8 mouse cellular contexts compared by ENCODE assay signal in genomic region chr7:44951960-44952359, GRCm38 (mm10). TPM values are rescaled to one million over a fixed set of nuclear protein-coding genes. Genes with fewer than 3 reads are reported as not detected.
DNase-seq lines count a peak whose midpoint lies in the region; ATAC-seq and TF ChIP-seq lines count a peak whose summit lies in the region.

No protein-coding gene starts in this region.

- H3K4me1 ChIP-seq in lung, embryonic 15.5 days = peaks cover 17% of the 10 kb centered on the region

- H3K9ac ChIP-seq in lung, embryonic 15.5 days = peak overlapping the region; percentile 61

- H3K27me3 ChIP-seq in lung, embryonic 15.5 days = peaks cover 42% of the 10 kb centered on the region

- peak overlapping the region; percentile 99 for H3K4me2 ChIP-seq in lung, embryonic 15.5 days

- H3K4me3 ChIP-seq in layer of hippocampus, adult 2 months = peak overlapping the region; percentile 55
- H3K4me3 ChIP-seq in lung, embryonic 15.5 days = peak overlapping the region; percentile 56

- H3K9me3 ChIP-seq in lung, embryonic 15.5 days = no peaks in the 10 kb centered on the region

- no peak for DNase-seq in layer of hippocampus, adult 2 months (ENCODE audit: low spot score in 2 of 2)
- no peak for DNase-seq in layer of hippocampus, postnatal 14 days (ENCODE audit: low spot score in 2 of 2)
- DNase-seq in embryo, embryonic 10.5 days (ENCODE audit: low spot score) = peak; percentile 75
- DNase-seq in heart, adult 18-20 months = peak; percentile 84 to 90
- peak; percentile 84 for DNase-seq in kidney, adult 18-20 months
- peak; percentile 57 for DNase-seq in skeletal muscle tissue, adult 2 months (ENCODE audit: low read depth, low spot score)
- DNase-seq in left cerebral cortex, adult 18-20 months (ENCODE audit: low spot score in 2 of 2) = no peak

- 2% methylated on average over 10 of the region's 10 CpGs for WGBS in lung, embryonic 15.5 days

- peak overlapping the region; percentile 40; the same call in 1 of the 2 replicates for H3K27ac ChIP-seq in layer of hippocampus, adult 2 months
- peak overlapping the region; percentile 86 for H3K27ac ChIP-seq in lung, embryonic 15.5 days

- peak; percentile 83 for ATAC-seq in lung, embryonic 15.5 days (ENCODE audit: borderline replicate concordance, extremely low read depth, low FRiP score, low TSS enrichment)

- H3K36me3 ChIP-seq in lung, embryonic 15.5 days = no peaks in the 10 kb centered on the region

- no peak for TF ChIP-seq CTCF in layer of hippocampus, adult 2 months (conservative IDR thresholded peaks at IDR 0.05)

RNA-seq across cellular contexts. Expression of gene Tsks, which starts 9.0 kb away (rescaled TPM):
- total RNA-seq in layer of hippocampus, adult 2 months (2021) = 1 to 10 TPM; 1.3 to 2.0 TPM
- under 1 TPM in 1 of 2 experiments, not detected in 1; 0.69 TPM for total RNA-seq in layer of hippocampus, postnatal 14 days (2021)
- not detected for total RNA-seq in heart, adult 18-20 months (2021)
- 0.09 and 0.15 TPM in 2 replicates for polyA plus RNA-seq in lung, embryonic 15.5 days (2015; fragmentation: Nextera tagmentation; extraction: Ambion mirVana)
- 1 to 10 TPM; 1.7 to 3.0 TPM for total RNA-seq in left cerebral cortex, adult 18-20 months (2021)

RNA-seq across cellular contexts. Expression of gene Ap2a1, which starts 22.7 kb away (rescaled TPM):
- 100 to 1,000 TPM; 298 to 305 TPM for total RNA-seq in layer of hippocampus, adult 2 months (2021)
- 100 to 1,000 TPM; 310 to 327 TPM for total RNA-seq in layer of hippocampus, postnatal 14 days (2021)
- 10 to 100 TPM; 59.2 to 67.9 TPM for total RNA-seq in heart, adult 18-20 months (2021)
- polyA plus RNA-seq in lung, embryonic 15.5 days (2015; fragmentation: Nextera tagmentation; extraction: Ambion mirVana) = 63.1 and 64.8 TPM in 2 replicates
- total RNA-seq in left cerebral cortex, adult 18-20 months (2021) = 100 to 1,000 TPM; 328 to 355 TPM

RNA-seq across cellular contexts. Expression of gene Cpt1c, which starts 22.7 kb away (rescaled TPM):
- 100 to 1,000 TPM; 138 to 140 TPM for total RNA-seq in layer of hippocampus, adult 2 months (2021)
- total RNA-seq in layer of hippocampus, postnatal 14 days (2021) = 100 to 1,000 TPM; 115 to 116 TPM
- 1 to 10 TPM; 1.8 to 2.0 TPM for total RNA-seq in heart, adult 18-20 months (2021)
- 14.5 and 15.0 TPM in 2 replicates for polyA plus RNA-seq in lung, embryonic 15.5 days (2015; fragmentation: Nextera tagmentation; extraction: Ambion mirVana)
- total RNA-seq in left cerebral cortex, adult 18-20 months (2021) = 10 to 100 TPM; 98.3 to 98.4 TPM

RNA-seq across cellular contexts. Expression of gene Prmt1, which starts 34.4 kb away (rescaled TPM):
- total RNA-seq in layer of hippocampus, adult 2 months (2021) = 100 to 1,000 TPM; 165 to 171 TPM
- 100 to 1,000 TPM; 163 to 195 TPM for total RNA-seq in layer of hippocampus, postnatal 14 days (2021)
- 100 to 1,000 TPM in 1 of 2 experiments, 10 to 100 TPM in 1; 90.3 to 110 TPM for total RNA-seq in heart, adult 18-20 months (2021)
- 545 and 586 TPM in 2 replicates for polyA plus RNA-seq in lung, embryonic 15.5 days (2015; fragmentation: Nextera tagmentation; extraction: Ambion mirVana)
- total RNA-seq in left cerebral cortex, adult 18-20 months (2021) = 100 to 1,000 TPM; 174 to 178 TPM

RNA-seq across cellular contexts. Expression of gene Irf3, which starts 45.5 kb away (rescaled TPM):
- 10 to 100 TPM; 38.4 to 42.7 TPM for total RNA-seq in layer of hippocampus, adult 2 months (2021)
- 10 to 100 TPM; 33.8 to 46.5 TPM for total RNA-seq in layer of hippocampus, postnatal 14 days (2021)
- total RNA-seq in heart, adult 18-20 months (2021) = 10 to 100 TPM; 21.3 to 29.5 TPM
- polyA plus RNA-seq in lung, embryonic 15.5 days (2015; fragmentation: Nextera tagmentation; extraction: Ambion mirVana) = 88.1 and 92.6 TPM in 2 replicates
- 10 to 100 TPM; 35.2 to 41.9 TPM for total RNA-seq in left cerebral cortex, adult 18-20 months (2021)

Comparison
In these comparisons a context has a peak if more than half of its experiments do, and no peak if none do; other contexts are left out.
1. DNase-seq: peak in embryo, embryonic 10.5 days (single experiment), heart, adult 18-20 months (2 of 2), kidney, adult 18-20 months (single experiment) and skeletal muscle tissue, adult 2 months (single experiment); none in layer of hippocampus, adult 2 months (0 of 2), layer of hippocampus, postnatal 14 days (0 of 2) and left cerebral cortex, adult 18-20 months (0 of 2).
2. RNA of gene Ap2a1, which starts 22.7 kb away (total RNA-seq): 328 to 355 TPM in left cerebral cortex, adult 18-20 months, 310 to 327 TPM in layer of hippocampus, postnatal 14 days and 298 to 305 TPM in layer of hippocampus, adult 2 months; 59.2 to 67.9 TPM in heart, adult 18-20 months; every median in the first group is over 4 times any median in the second.
3. RNA of gene Cpt1c, which starts 22.7 kb away (total RNA-seq): 138 to 140 TPM in layer of hippocampus, adult 2 months, 115 to 116 TPM in layer of hippocampus, postnatal 14 days and 98.3 to 98.4 TPM in left cerebral cortex, adult 18-20 months; 1.8 to 2.0 TPM in heart, adult 18-20 months; every median in the first group is over 10 times any median in the second.